Mouse (Mus musculus) neural tube, embryonic 12.5 days (tissue): ENCODE data around the gene Entpd3. TPM values are rescaled to one million over a fixed set of nuclear protein-coding genes. Genes with fewer than 3 reads are reported as not detected.

Experiments used
- ATAC-seq: fragments of 200-750 bp; cut with Nextera tagmentation; 2 replicates; pipeline ENCODE4 v1.8.0; 2017; ENCODE audit warnings: low read depth, mild to moderate bottlenecking, moderate TSS enrichment, moderate library complexity; ENCODE audit not compliant: low FRiP score
- H3K27ac ChIP-seq: fragments of 300-500 bp; sonication (generic); 2 replicates; pipeline ENCODE4 v1.5.1; 2016
- H3K27me3 ChIP-seq: fragments of 300-500 bp; sonication (generic); replicated peaks from 2 replicates; pipeline ENCODE4 v1.6.1; 2016; ENCODE audit warnings: mild to moderate bottlenecking
- H3K36me3 ChIP-seq: fragments of 300-500 bp; sonication (generic); 2 replicates; pipeline ENCODE4 v1.6.1; 2016; ENCODE audit warnings: mild to moderate bottlenecking
- H3K4me1 ChIP-seq: fragments of 300-500 bp; sonication (generic); 2 replicates; pipeline ENCODE4 v1.6.1; 2016
- H3K4me2 ChIP-seq: fragments of 300-500 bp; sonication (generic); replicated peaks from 2 replicates; pipeline ENCODE4 v1.6.1; 2016; ENCODE audit warnings: mild to moderate bottlenecking
- H3K4me3 ChIP-seq: fragments of 300-500 bp; sonication (generic); 2 replicates; pipeline ENCODE4 v1.5.1; 2016
- H3K9ac ChIP-seq: fragments of 300-500 bp; sonication (generic); 2 replicates; pipeline ENCODE4 v1.6.1; 2016; ENCODE audit warnings: mild to moderate bottlenecking
- H3K9me3 ChIP-seq: fragments of 300-500 bp; sonication (generic); 2 replicates; pipeline ENCODE4 v1.6.1; 2016; ENCODE audit warnings: mild to moderate bottlenecking
- WGBS: fragments of 180-500 bp; shearing (Covaris S2); methylation state at CpG from one replicate; pipeline ENCODE4 v1.1.7; 2016; 5-methylcytosine and 5-hydroxymethylcytosine counted together
- polyA plus RNA-seq: library from polyadenylated mRNA; unstranded; fragments of >200 nt; fragmentation: Nextera tagmentation; extraction: Ambion mirVana; gene quantifications from 2 replicates; pipeline ENCODE4 v1.2.1, GENCODE M21; 2016

Entpd3 gene
- polyA plus RNA-seq, 1 experiment from 2014 or later, result 0.41 TPM

DNA sequence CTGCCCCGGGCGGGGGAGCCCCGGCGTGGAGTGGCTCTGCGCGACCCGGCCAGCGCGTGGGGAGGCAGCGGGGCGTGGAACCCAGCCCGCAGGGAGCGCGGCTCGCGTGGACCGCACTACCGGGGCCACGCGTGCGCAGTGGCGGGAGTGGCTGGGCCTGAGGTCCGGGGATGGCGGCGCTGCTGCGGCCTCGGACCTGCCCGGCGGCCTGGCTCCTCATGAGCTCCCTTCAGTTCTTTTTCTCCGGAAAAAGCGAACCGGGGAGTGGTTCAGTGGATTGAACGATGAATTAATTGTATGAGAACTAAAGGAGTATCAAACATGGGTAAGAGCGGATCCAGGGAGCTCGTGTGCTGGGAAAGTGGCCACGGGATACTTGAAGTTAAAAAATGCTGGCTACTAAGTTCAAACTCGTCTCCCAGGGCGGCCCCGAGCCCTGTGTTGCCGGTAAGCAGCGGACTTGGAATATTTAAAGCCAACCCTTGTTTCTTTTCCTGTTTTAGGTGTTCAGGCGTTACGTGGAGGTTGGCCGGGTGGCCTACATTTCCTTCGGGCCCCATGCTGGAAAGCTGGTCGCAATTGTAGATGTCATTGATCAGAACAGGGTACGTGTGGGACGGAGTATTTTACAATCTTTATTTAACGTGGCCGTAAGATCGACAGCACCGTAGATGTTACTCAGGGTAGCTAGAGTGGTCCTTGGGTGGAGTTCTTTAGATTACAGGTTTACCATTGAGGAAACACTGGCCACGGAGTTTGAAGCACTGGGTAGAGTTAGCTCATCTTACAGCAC, 32.2 kb downstream of the Entpd3 start:
- Histone ChIP-seq H3K4me1 (peaks cover 24% of the 10 kb centered on the region), H3K4me2 (peak overlapping the region; percentile 75), H3K27me3 (no peaks in the 10 kb centered on the region), H3K36me3 (peaks cover 40% of the 10 kb centered on the region), H3K27ac (0 out of 2 replicates have a peak overlapping the region, but pooled peaks have one; percentile 37), H3K9me3 (no peaks in the 10 kb centered on the region), H3K9ac (peak overlapping the region; percentile 93), H3K4me3 (peak overlapping the region; percentile 91)
- 1% methylated on average over 53 of the region's 53 CpGs for WGBS
- ATAC-seq, result peak; percentile 78

- H3K4me2 ChIP-seq, result peak overlapping the region; percentile 91
Measured at GRCm38 (mm10) chr9:120575748-120576661, 36.4 kb downstream of the Entpd3 start.

GRCm38 (mm10) chr9:120576662-120577013, 37.0 kb downstream of the Entpd3 start:
- Histone ChIP-seq H3K4me3 (no peak overlapping the region), H3K36me3 (peaks cover 40% of the 10 kb centered on the region), H3K4me2 (peak overlapping the region; percentile 91), H3K27ac (no peak overlapping the region), H3K9ac (no peak overlapping the region), H3K9me3 (no peaks in the 10 kb centered on the region), H3K4me1 (peaks cover 25% of the 10 kb centered on the region), H3K27me3 (no peaks in the 10 kb centered on the region)
- peak; percentile 19; the same call in 1 of the 2 replicates for ATAC-seq
- 7% methylated on average over 4 of the region's 4 CpGs for WGBS

More at GRCm38 (mm10) chr9:120575748-120576661, 36.4 kb downstream of the Entpd3 start:
- H3K4me1 ChIP-seq, result peaks cover 26% of the 10 kb centered on the region
- H3K27ac ChIP-seq, result no peak overlapping the region
- H3K9me3 ChIP-seq, result no peaks in the 10 kb centered on the region
- H3K4me3 ChIP-seq, result no peak overlapping the region
- peaks cover 40% of the 10 kb centered on the region for H3K36me3 ChIP-seq
- no peaks in the 10 kb centered on the region for H3K27me3 ChIP-seq
- 61% methylated on average over 6 of the region's 6 CpGs for WGBS
- no peak overlapping the region for H3K9ac ChIP-seq
- ATAC-seq, result no peak

DNA sequence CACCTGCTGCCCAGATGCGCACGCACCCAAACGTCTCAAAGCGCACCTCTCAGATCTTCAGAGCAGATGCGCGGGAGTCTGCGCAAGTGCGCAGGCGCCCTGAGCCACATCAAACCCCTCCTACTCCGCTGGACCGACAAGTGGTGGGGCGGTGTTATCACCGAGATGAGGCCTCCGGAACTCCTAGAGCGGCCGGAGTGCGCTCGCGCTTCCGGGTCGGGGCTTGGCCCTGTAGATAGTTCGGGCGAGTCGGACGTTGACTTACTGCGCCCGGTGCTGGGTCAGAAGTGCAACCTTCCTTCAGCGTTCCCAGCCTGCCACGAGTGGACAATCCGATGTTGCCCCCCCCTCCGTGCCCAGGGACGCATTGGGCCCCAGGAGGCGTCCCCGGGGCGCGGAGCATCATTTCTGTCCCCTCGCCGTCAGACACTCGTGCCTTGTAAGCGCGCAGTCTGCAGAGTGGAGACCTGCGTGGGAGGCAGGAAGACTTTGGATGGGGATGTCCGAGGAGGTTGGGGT, 37.6 kb downstream of the Entpd3 start:
- peaks cover 25% of the 10 kb centered on the region for H3K4me1 ChIP-seq
- ATAC-seq, result peak; percentile 89
- peak overlapping the region; percentile 55 for H3K4me3 ChIP-seq
- peak overlapping the region; percentile 91 for H3K4me2 ChIP-seq
- H3K36me3 ChIP-seq, result peaks cover 40% of the 10 kb centered on the region
- H3K27me3 ChIP-seq, result no peaks in the 10 kb centered on the region
- H3K9ac ChIP-seq, result peak overlapping the region; percentile 81
- under 1% methylated on average over 43 of the region's 43 CpGs for WGBS
- no peaks in the 10 kb centered on the region for H3K9me3 ChIP-seq
- no peak overlapping the region for H3K27ac ChIP-seq

DNA sequence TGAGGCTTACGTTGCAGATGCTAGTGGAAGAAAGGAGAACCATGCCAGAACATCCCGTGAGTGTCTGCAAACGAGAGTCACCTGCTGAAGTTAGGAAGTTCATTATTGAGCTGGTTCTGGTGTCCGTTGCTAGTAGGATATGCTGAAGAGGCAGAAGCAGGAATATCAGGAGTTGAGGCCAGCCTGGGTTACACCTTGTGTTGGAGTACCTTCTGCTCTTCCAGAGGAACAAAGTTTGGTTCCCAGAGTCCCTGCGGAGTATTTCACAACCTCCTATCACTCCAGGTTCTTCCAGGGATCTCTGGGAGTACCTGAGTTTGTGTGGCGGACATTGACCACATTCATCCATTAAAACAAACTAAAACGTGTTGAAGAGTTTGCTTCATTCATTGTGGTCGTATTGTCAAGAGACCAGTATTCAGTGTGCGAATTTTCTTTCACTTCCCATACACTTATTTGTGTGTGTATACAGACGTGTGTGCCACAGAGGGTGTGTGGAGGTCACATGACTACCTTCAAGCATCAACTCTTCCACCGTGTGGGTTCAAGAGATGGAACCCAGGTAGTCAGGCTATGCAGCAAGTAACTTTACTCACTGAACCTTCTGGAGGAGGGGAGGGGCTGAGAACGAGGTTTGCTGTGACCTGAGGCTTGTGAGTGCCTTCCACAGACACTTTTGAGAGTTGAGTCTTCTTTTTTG, 38.2 kb downstream of the Entpd3 start:
- no peak for ATAC-seq
- Histone ChIP-seq H3K27ac (no peak overlapping the region), H3K9me3 (no peaks in the 10 kb centered on the region), H3K9ac (peak overlapping the region; percentile 81), H3K27me3 (no peaks in the 10 kb centered on the region), H3K4me2 (peak overlapping the region; percentile 91), H3K36me3 (peaks cover 35% of the 10 kb centered on the region), H3K4me3 (peak overlapping the region; percentile 55), H3K4me1 (peaks cover 22% of the 10 kb centered on the region)
- 58% methylated on average over 12 of the region's 12 CpGs for WGBS

DNA sequence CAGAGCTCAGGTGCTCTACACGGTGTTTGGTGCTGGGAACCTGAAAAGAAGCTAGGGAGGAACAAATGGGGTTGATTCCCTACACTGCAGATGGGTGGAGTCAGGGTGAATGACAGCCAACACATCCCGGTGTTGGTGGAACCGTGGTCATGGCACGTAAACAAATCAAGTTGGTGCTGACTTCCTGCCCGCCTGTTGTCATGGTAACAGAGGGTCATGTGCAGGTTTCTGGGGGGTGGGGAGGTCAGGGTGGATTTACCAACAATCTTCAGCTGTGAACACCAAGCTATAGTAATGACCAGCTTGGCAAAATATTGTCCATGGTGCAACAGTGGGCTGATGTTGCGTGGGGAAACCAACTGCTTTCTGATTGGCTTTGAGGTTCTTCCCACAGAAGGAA, 39.1 kb downstream of the Entpd3 start:
- Histone ChIP-seq H3K9ac (no peak overlapping the region), H3K4me1 (peaks cover 19% of the 10 kb centered on the region), H3K27ac (no peak overlapping the region), H3K9me3 (no peaks in the 10 kb centered on the region), H3K4me3 (no peak overlapping the region), H3K4me2 (no peak overlapping the region), H3K27me3 (no peaks in the 10 kb centered on the region), H3K36me3 (peaks cover 27% of the 10 kb centered on the region)
- no peak for ATAC-seq
- WGBS, result 53% methylated on average over 6 of the region's 6 CpGs

DNA sequence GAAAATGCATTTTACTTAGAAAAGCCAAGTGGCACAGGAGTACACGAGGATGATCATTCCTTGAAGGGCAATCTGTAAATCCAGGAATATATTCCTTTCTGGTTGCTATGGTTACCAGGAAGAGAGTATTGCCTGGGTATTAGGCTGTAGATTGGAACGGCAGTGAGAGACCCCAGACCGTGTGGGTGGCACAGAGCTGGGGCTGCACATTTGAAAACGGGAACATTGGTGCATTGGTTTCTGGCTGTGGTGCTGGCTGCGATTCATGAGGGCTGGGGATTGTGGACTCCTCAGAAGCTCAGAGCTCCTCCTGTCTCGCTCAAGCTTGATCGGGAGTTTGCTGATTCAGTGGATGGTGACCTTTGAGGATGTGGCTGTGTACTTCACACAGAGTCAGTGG, 40.2 kb downstream of the Entpd3 start:
- no peak overlapping the region for H3K27ac ChIP-seq
- peaks cover 19% of the 10 kb centered on the region for H3K4me1 ChIP-seq
- WGBS, result 78% methylated on average over 7 of the region's 7 CpGs
- no peak for ATAC-seq
- H3K27me3 ChIP-seq, result no peaks in the 10 kb centered on the region
- H3K4me3 ChIP-seq, result no peak overlapping the region
- H3K9ac ChIP-seq, result no peak overlapping the region
- no peaks in the 10 kb centered on the region for H3K9me3 ChIP-seq
- H3K36me3 ChIP-seq, result peaks cover 15% of the 10 kb centered on the region
- H3K4me2 ChIP-seq, result no peak overlapping the region

DNA sequence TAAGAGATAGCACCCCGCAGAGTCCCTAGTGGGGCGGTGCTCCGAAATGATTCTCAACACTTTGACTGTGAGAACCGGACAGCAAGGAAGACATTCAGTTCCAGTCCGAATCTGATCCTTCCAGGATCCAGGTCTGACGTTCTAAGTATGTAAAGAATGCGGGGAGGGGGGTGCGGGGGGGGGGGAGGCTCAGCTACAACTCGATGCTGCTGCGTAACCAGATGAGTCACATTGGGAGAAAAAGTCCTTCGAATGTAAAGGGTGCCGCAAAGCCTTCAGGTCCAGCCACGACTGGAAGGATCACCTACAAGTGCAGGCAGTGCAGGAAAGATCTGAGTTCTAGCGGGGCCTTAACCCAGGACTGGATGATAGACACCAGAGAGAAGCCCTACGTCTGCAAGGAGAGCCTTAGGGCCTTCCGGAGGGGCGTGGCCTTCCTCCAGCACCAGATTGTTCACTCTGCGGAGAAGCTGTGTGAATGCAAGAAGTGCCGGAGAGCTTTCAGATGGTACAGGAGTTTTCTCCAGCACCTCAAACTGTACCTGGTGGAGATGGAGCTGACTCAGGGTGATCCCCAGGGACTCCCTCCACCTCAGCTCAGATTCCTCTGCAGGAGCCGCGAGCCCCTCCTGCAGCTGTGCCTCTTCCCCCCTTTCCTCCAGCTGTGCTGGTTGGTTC, 42.5 kb downstream of the Entpd3 start:
- Histone ChIP-seq H3K27ac (no peak overlapping the region), H3K4me3 (peak overlapping the region; percentile 13; the same call in 1 of the 2 replicates), H3K4me2 (peak overlapping the region; percentile 65), H3K9me3 (no peaks in the 10 kb centered on the region), H3K9ac (peak overlapping the region; percentile 40; the same call in 1 of the 2 replicates), H3K27me3 (no peaks in the 10 kb centered on the region), H3K36me3 (no peaks in the 10 kb centered on the region), H3K4me1 (peaks cover 13% of the 10 kb centered on the region)
- WGBS, result 29% methylated on average over 21 of the region's 21 CpGs
- peak; percentile 31 for ATAC-seq

DNA sequence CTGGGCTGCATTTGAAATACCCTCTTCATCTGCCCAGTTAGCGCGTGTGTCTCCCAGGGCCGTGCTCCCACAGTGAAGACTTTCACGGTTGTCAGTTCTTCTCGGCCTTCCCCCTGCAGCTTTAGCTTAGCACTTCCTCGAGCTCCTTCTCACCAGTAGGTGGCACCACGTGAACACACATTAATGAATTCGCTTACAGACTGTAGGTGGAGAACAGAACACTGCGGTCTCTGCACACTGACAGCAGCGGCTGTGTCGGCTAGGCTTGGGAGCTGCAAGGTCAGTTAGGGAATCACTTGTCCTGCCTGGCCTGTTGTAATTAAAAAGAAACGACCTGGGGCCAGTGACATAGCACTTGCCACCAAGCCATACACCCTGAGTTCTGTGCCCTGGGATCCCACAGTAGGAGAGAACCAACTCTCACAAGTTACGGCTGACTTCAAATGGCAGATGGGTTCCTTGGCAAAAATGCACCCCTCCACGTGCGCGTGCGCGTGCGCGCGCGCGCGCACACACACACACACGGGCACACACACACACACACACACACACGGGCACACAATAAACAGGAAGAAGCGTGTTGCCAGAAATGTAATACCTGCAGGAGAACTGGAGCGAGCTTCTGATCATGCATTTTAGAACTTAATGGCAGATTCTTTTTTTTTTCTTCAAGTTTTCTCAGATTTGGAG, 43.1 kb downstream of the Entpd3 start:
- no peaks in the 10 kb centered on the region for H3K27me3 ChIP-seq
- peak overlapping the region; percentile 13; the same call in 1 of the 2 replicates for H3K4me3 ChIP-seq
- peak; percentile 79 for ATAC-seq
- no peaks in the 10 kb centered on the region for H3K9me3 ChIP-seq
- no peaks in the 10 kb centered on the region for H3K36me3 ChIP-seq
- H3K4me1 ChIP-seq, result peaks cover 9% of the 10 kb centered on the region
- peak overlapping the region; percentile 40; the same call in 1 of the 2 replicates for H3K9ac ChIP-seq
- H3K27ac ChIP-seq, result no peak overlapping the region
- peak overlapping the region; percentile 65 for H3K4me2 ChIP-seq
- 11% methylated on average over 28 of the region's 28 CpGs for WGBS

- peak overlapping the region; percentile 65 for H3K4me2 ChIP-seq
- no peaks in the 10 kb centered on the region for H3K27me3 ChIP-seq
- no peaks in the 10 kb centered on the region for H3K36me3 ChIP-seq
- H3K4me1 ChIP-seq, result peaks cover 4% of the 10 kb centered on the region
- WGBS, result 83% methylated on average over 3 of the region's 3 CpGs
- no peak for ATAC-seq
- H3K4me3 ChIP-seq, result no peak overlapping the region
- no peaks in the 10 kb centered on the region for H3K9me3 ChIP-seq
- no peak overlapping the region for H3K27ac ChIP-seq
- H3K9ac ChIP-seq, result no peak overlapping the region
Measured at GRCm38 (mm10) chr9:120583314-120583713, 43.7 kb downstream of the Entpd3 start.

DNA sequence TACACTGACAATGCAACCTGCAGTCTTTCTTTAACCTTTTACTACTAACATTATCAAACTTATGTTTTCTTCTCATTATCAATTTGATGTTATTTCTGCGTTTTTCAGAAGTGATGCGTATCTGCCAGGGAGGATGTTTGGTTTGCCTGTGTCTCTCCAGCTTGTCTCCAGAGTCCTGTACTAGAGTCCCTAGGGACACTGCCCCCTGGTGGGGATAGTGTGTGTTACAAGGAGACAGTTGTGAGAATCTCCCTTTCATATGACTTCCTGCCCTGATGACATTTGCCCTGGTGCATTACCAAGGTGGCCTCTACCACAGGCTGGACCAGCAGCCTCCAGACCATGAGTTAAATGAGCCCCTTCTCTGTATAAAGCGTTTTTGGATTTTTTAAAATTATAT, 46.9 kb downstream of the Entpd3 start:
- no peak overlapping the region for H3K9ac ChIP-seq
- ATAC-seq, result no peak
- H3K4me2 ChIP-seq, result no peak overlapping the region
- no peaks in the 10 kb centered on the region for H3K36me3 ChIP-seq
- H3K4me1 ChIP-seq, result peaks cover 4% of the 10 kb centered on the region
- no peaks in the 10 kb centered on the region for H3K9me3 ChIP-seq
- WGBS, result 15% methylated on average over 3 of the region's 3 CpGs
- H3K27ac ChIP-seq, result no peak overlapping the region
- no peak overlapping the region for H3K4me3 ChIP-seq
- no peaks in the 10 kb centered on the region for H3K27me3 ChIP-seq
